Mouse (Mus musculus): Measurements from ENCODE around the gene Kcna5. TPM values are rescaled to one million over a fixed set of nuclear protein-coding genes. Genes with fewer than 3 reads are reported as not detected.

Gene Kcna5
- total and polyA plus RNA-seq, 3 experiments: not detected

DNA sequence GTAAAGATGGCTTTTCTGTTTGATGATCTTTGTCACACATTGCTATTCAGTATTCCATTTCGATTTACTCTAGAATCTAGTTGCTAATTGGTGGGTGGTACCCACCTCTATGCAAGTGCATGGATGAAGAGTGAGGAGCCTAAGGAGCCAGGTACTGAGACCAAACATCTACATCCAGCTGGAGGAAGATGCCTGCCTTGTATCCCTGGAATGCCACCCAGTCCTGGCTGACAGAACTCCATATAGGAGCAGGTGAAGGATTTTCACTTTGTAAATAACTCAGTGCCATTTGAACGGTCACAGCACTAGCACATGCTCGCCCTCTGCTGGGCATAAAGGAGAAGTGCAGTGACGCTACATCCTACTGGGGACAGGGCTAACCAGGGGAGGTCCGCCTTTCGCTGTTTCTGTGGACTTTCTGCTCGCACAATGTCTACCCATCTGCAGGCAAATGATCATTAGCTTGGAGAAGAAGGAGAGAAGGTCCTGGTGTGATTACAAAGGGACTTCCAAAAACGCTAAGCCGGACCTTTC, 16.7 kb upstream of the Kcna5 start:
- Histone ChIP-seq H3K27me3 (replicated peaks) (peaks cover 99% of the 10 kb centered on the region), H3K4me2 (ENCODE audit: insufficient read depth, low read depth, poor library complexity, severe bottlenecking) (no peak overlapping the region), H3K79me2 (replicated peaks; ENCODE audit: control insufficient read depth, extremely low read depth, insufficient read depth, poor library complexity, severe bottlenecking) (no peaks in the 10 kb centered on the region), H3K4me3 (replicated peaks in 1 of 3; ENCODE audit: low read depth in 2 of 3, low read length in 2 of 3, poor library complexity in 1 of 3) (no peak overlapping the region), H3K27ac (ENCODE audit: insufficient read depth, low read depth) (no peak overlapping the region), H3K36me3 (replicated peaks in 1 of 2; ENCODE audit: control insufficient read depth in 1 of 2, insufficient read depth in 1 of 2, low read length in 1 of 2) (no peaks in the 10 kb centered on the region), H3K9me3 (replicated peaks; ENCODE audit: low read length) (no peaks in the 10 kb centered on the region), H3K4me1 (ENCODE audit: control insufficient read depth in 1 of 2, insufficient read depth in 2 of 2) (no peaks in the 10 kb centered on the region), H3K9ac (ENCODE audit: insufficient read depth, low read depth) (no peak overlapping the region)
- TF ChIP-seq KAT2A (IDR thresholded peaks at IDR 0.05; ENCODE audit: insufficient replicate concordance, low read length) (no peak), SMC3 (IDR thresholded peaks at IDR 0.05; ENCODE audit: low read depth, low read length) (peak; percentile 66), RAD21 (IDR thresholded peaks at IDR 0.05; ENCODE audit: low read depth, low read length) (peak; percentile 49), HCFC1 (IDR thresholded peaks at IDR 0.05; ENCODE audit: low read depth, low read length) (no peak), CTCF (conservative IDR thresholded peaks at IDR 0.05 in 1 of 2, IDR thresholded peaks at IDR 0.05 in 1 of 2; ENCODE audit: low read depth in 2 of 2, low read length in 2 of 2) (peak; percentile 77 to 85)
- peak; percentile 50 for DNase-seq (ENCODE audit: extremely low read depth)
- dilution Hi-C loops (cut with MboI; ENCODE audit: extremely low pct_ligation_motif_present, extremely low pct_unique_long_range_greater_than_20kb, low sequenced_read_pairs): no loop called here
- in situ Hi-C loops (cut with MboI; ENCODE audit: low pct_ligation_motif_present, low pct_unique_long_range_greater_than_20kb, low sequenced_read_pairs): loop anchor here (10.0 kb wide), 1 partner anchor 57 kb away; no protein-coding TSS in a partner anchor

DNA sequence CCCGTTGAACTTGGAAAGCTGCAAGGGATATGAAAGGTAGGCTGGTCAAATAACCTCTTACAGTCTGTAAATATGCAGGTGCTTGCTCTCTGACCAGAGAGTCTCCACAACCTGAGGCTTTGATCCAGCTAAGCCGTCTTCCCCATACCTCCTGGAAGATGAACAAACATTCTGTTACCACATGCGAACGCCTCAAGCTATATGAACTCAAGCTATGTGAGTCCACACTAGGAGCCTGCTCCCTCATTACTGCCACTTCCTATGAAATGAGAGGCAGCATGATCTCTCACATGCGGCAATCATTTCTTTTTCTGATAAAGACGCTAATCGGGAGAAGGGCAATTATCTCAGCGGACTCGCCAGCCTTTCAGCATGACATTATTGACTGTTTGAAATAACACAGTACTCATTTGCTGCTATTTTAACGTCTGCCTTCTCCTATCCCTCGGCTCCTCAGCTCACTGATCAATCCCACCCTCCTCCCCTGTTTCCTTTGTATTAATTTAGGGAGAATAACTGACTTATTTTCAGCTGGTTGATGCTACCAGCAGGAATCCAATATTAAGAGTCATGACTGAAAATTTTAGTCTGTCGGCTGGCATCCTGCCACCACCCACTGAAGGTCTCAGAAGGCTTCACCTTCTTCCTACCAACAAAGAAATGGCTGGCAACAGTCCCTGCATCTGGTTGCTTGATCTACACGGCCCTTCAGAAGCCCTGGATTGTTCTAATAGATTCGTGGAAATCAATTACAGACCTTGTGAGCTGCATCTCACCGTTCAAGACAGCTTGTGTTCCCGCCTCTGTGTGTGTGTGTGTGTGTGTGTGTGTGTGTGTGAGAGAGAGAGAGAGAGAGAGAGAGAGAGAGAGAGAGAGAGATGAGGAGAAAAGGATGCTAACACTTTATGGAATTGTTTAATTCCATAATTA, 9.2 kb upstream of the Kcna5 start:
- Histone ChIP-seq H3K4me3 (replicated peaks in 1 of 3; ENCODE audit: low read depth in 2 of 3, low read length in 2 of 3, poor library complexity in 1 of 3) (no peak overlapping the region), H3K27me3 (replicated peaks) (peaks cover 97% of the 10 kb centered on the region), H3K9ac (ENCODE audit: insufficient read depth, low read depth) (no peak overlapping the region), H3K4me2 (ENCODE audit: insufficient read depth, low read depth, poor library complexity, severe bottlenecking) (no peak overlapping the region), H3K4me1 (ENCODE audit: control insufficient read depth in 1 of 2, insufficient read depth in 2 of 2) (no peaks in the 10 kb centered on the region), H3K79me2 (replicated peaks; ENCODE audit: control insufficient read depth, extremely low read depth, insufficient read depth, poor library complexity, severe bottlenecking) (no peaks in the 10 kb centered on the region), H3K9me3 (replicated peaks; ENCODE audit: low read length) (no peaks in the 10 kb centered on the region), H3K36me3 (replicated peaks in 1 of 2; ENCODE audit: control insufficient read depth in 1 of 2, insufficient read depth in 1 of 2, low read length in 1 of 2) (no peaks in the 10 kb centered on the region), H3K27ac (ENCODE audit: insufficient read depth, low read depth) (no peak overlapping the region)
- in situ Hi-C loops (cut with MboI; ENCODE audit: low pct_ligation_motif_present, low pct_unique_long_range_greater_than_20kb, low sequenced_read_pairs) (no loop called here), dilution Hi-C loops (cut with MboI; ENCODE audit: extremely low pct_ligation_motif_present, extremely low pct_unique_long_range_greater_than_20kb, low sequenced_read_pairs) (no loop called here)
- no peak for DNase-seq (ENCODE audit: extremely low read depth)
- TF ChIP-seq POLR2AphosphoS2 (IDR thresholded peaks at IDR 0.05; ENCODE audit: low read depth, low read length) (no peak), PAX5 (IDR thresholded peaks at IDR 0.05; ENCODE audit: low read length) (no peak), E2F4 (IDR thresholded peaks at IDR 0.05; ENCODE audit: insufficient replicate concordance, low read depth, low read length) (no peak), ZC3H11A (IDR thresholded peaks at IDR 0.05; ENCODE audit: low read depth, low read length) (no peak)

DNA sequence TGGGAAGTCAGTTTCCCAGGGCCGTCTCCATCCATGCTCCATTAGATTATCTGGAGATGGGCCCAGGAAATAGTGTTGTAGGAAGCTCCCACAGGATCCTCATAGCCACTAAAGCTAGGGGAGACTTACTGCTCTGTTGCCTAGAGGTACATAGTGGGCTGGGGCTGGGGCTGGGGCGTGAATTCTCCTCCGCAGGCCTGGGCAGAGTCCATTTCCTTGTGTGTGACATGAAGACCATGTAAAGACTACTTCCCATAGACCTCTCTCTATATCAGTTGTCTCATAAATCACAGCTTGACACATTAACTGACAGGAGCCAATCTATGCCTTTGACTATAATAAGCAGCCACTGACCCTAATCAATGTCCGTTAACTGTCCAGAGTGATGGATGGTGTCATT, 7.5 kb upstream of the Kcna5 start:
- no peaks in the 10 kb centered on the region for H3K79me2 ChIP-seq (replicated peaks; ENCODE audit: control insufficient read depth, extremely low read depth, insufficient read depth, poor library complexity, severe bottlenecking)
- TF ChIP-seq CHD2 (IDR thresholded peaks at IDR 0.05; ENCODE audit: low read length) (no peak), MAFK (IDR thresholded peaks at IDR 0.05; ENCODE audit: insufficient replicate concordance, low read length) (no peak), MEF2A (IDR thresholded peaks at IDR 0.05; ENCODE audit: borderline replicate concordance, low read depth, low read length) (no peak), SIN3A (IDR thresholded peaks at IDR 0.05; ENCODE audit: low read length) (no peak), ETS1 (conservative IDR thresholded peaks at IDR 0.05; ENCODE audit: low read depth, low read length) (no peak), GABPA (IDR thresholded peaks at IDR 0.05; ENCODE audit: insufficient replicate concordance, low read depth, low read length) (no peak), JUN (IDR thresholded peaks at IDR 0.05; ENCODE audit: insufficient read depth, low read depth, low read length) (no peak), RCOR1 (conservative IDR thresholded peaks at IDR 0.05; ENCODE audit: low read depth, low read length) (no peak), JUND (conservative IDR thresholded peaks at IDR 0.05; ENCODE audit: low read depth, low read length) (no peak), TBP (conservative IDR thresholded peaks at IDR 0.05; ENCODE audit: low read depth, low read length) (no peak), BHLHE40 (IDR thresholded peaks at IDR 0.05; ENCODE audit: low read depth, low read length) (no peak), CHD1 (IDR thresholded peaks at IDR 0.05; ENCODE audit: low read depth, low read length) (no peak), SMC3 (IDR thresholded peaks at IDR 0.05; ENCODE audit: low read depth, low read length) (no peak)
- no peak for DNase-seq (ENCODE audit: extremely low read depth)
- H3K27me3 ChIP-seq (replicated peaks): peaks cover 92% of the 10 kb centered on the region
- H3K4me3 ChIP-seq (replicated peaks in 1 of 3; ENCODE audit: low read depth in 2 of 3, low read length in 2 of 3, poor library complexity in 1 of 3): no peak overlapping the region
- H3K9ac ChIP-seq (ENCODE audit: insufficient read depth, low read depth): no peak overlapping the region
- no peak overlapping the region for H3K4me2 ChIP-seq (ENCODE audit: insufficient read depth, low read depth, poor library complexity, severe bottlenecking)
- H3K4me1 ChIP-seq (ENCODE audit: control insufficient read depth in 1 of 2, insufficient read depth in 2 of 2): no peaks in the 10 kb centered on the region
- dilution Hi-C loops (cut with MboI; ENCODE audit: extremely low pct_ligation_motif_present, extremely low pct_unique_long_range_greater_than_20kb, low sequenced_read_pairs): no loop called here
- H3K36me3 ChIP-seq (replicated peaks in 1 of 2; ENCODE audit: control insufficient read depth in 1 of 2, insufficient read depth in 1 of 2, low read length in 1 of 2): no peaks in the 10 kb centered on the region
- H3K9me3 ChIP-seq (replicated peaks; ENCODE audit: low read length): no peaks in the 10 kb centered on the region
- in situ Hi-C loops (cut with MboI; ENCODE audit: low pct_ligation_motif_present, low pct_unique_long_range_greater_than_20kb, low sequenced_read_pairs): no loop called here
- no peak overlapping the region for H3K27ac ChIP-seq (ENCODE audit: insufficient read depth, low read depth)

All from CH12.LX (cell line).